Mouse (Mus musculus) CD8-positive naive resting alpha-beta T cell, adult 2 months (primary cell): Measurements from ENCODE around the gene Arhgef25.
"Not testable (repeated sequence)": the region's sequence is repeated elsewhere in the genome, so short reads cannot be mapped to it uniquely, and the experiment has no call there.

ENCODE experiments used
- DNase-seq, 2 experiments: peaks; one replicate each; pipeline ENCODE4 v3.0.0; 2022; ENCODE audit warnings: low read depth in 2 of 2, low spot score in 2 of 2

The Arhgef25 gene

GRCm38 (mm10) chr10:127166771-127167613 is 22.9 kb downstream of the Arhgef25 start:
- no peak for DNase-seq

- no peak for DNase-seq
Measured at GRCm38 (mm10) chr10:127166404-127166715, 23.5 kb downstream of the Arhgef25 start.

- DNase-seq, result peak; percentile 71
Measured at GRCm38 (mm10) chr10:127165654-127166403, 24.1 kb downstream of the Arhgef25 start.

- DNase-seq, result no peak
Measured at GRCm38 (mm10) chr10:127165354-127165653, 24.6 kb downstream of the Arhgef25 start.

GRCm38 (mm10) chr10:127164631-127165353 is 25.1 kb downstream of the Arhgef25 start, which contains the start of gene B4galnt1:
Gene B4galnt1, plus strand, starts transcription at chr10:127165225.
- DNase-seq, result peak; percentile 86

GRCm38 (mm10) chr10:127164190-127164589 is 25.7 kb downstream of the Arhgef25 start:
- no peak for DNase-seq

- DNase-seq, result peak; percentile 82 to 85
Measured at GRCm38 (mm10) chr10:127162771-127163261, 27.1 kb downstream of the Arhgef25 start.

GRCm38 (mm10) chr10:127160728-127161127 is 29.2 kb downstream of the Arhgef25 start:
- DNase-seq, result no peak

GRCm38 (mm10) chr10:127160081-127160480 is 29.8 kb downstream of the Arhgef25 start:
- no peak for DNase-seq

GRCm38 (mm10) chr10:127158471-127158870 is 31.4 kb downstream of the Arhgef25 start:
- no peak for DNase-seq

GRCm38 (mm10) chr10:127156511-127156910 is 33.4 kb downstream of the Arhgef25 start:
- no peak for DNase-seq

- no peak for DNase-seq
Measured at GRCm38 (mm10) chr10:127156089-127156488, 33.8 kb downstream of the Arhgef25 start.

- no peak for DNase-seq
Measured at GRCm38 (mm10) chr10:127154652-127155051, 35.2 kb downstream of the Arhgef25 start.

- no peak for DNase-seq
Measured at GRCm38 (mm10) chr10:127154241-127154640, 35.6 kb downstream of the Arhgef25 start.

GRCm38 (mm10) chr10:127153323-127153722 is 36.6 kb downstream of the Arhgef25 start:
- no peak for DNase-seq

- DNase-seq, result not testable (repeated sequence)
Measured at GRCm38 (mm10) chr10:127152556-127152955, 37.3 kb downstream of the Arhgef25 start.

GRCm38 (mm10) chr10:127151233-127151632 is 38.6 kb downstream of the Arhgef25 start:
- not testable (repeated sequence) for DNase-seq

GRCm38 (mm10) chr10:127150471-127150872 is 39.4 kb downstream of the Arhgef25 start:
- peak; percentile 30 to 54 for DNase-seq

GRCm38 (mm10) chr10:127147135-127147534 is 42.7 kb downstream of the Arhgef25 start:
- DNase-seq, result no peak

- peak in 1 of 2 experiments; percentile 14 for DNase-seq
Measured at GRCm38 (mm10) chr10:127145303-127145702, 44.6 kb downstream of the Arhgef25 start.

GRCm38 (mm10) chr10:127144536-127144935 is 45.3 kb downstream of the Arhgef25 start:
- DNase-seq, result no peak
